ENCODE assay signal across 9 mouse cellular contexts in genomic region chr1:105980849-105981610, GRCm38 (mm10). TPM values are rescaled to one million over a fixed set of nuclear protein-coding genes. Genes with fewer than 3 reads are reported as not detected.
DNase-seq lines count a peak whose midpoint lies in the region; ATAC-seq and TF ChIP-seq lines count a peak whose summit lies in the region.
"Had no signal": no experiment of that assay in that cellular context is flagged by ENCODE, and none has a peak within 500 bp of the region (broad histone marks: within the 10 kb centered on the region; RNA-seq: fewer than 3 reads in every experiment).

No protein-coding gene starts in this region.

- no peaks in the 10 kb centered on the region for H3K27me3 ChIP-seq in intestine, embryonic 14.5 days (replicated peaks; ENCODE audit: control insufficient read depth, insufficient read depth, low read length)
- H3K27me3 ChIP-seq in intestine, embryonic 16.5 days (replicated peaks; ENCODE audit: control insufficient read depth, insufficient read depth, low read length), result no peaks in the 10 kb centered on the region
- no peaks in the 10 kb centered on the region for H3K27me3 ChIP-seq in C2C12 (ENCODE audit: control insufficient read depth, insufficient read depth, insufficient read length)
- H3K27me3 ChIP-seq in liver, embryonic 16.5 days (ENCODE audit: control insufficient read depth, insufficient read depth, low read depth, low read length), result no peaks in the 10 kb centered on the region
- no peaks in the 10 kb centered on the region for H3K27me3 ChIP-seq in cerebellum, adult 2 months (ENCODE audit: control insufficient read depth, insufficient read depth, low read length)
- H3K27me3 ChIP-seq: hindbrain, embryonic 12.5 days had no signal

- H3K79me2 ChIP-seq in C2C12 (ENCODE audit: control insufficient read depth, insufficient read depth), result no peaks in the 10 kb centered on the region

- no peak for DNase-seq in intestine, embryonic 14.5 days (ENCODE audit: low spot score)
- DNase-seq in layer of hippocampus, adult 11-12 months (ENCODE audit: low spot score), result no peak
- no peak for DNase-seq in cerebellum, adult 2 months
- DNase-seq in cerebellum, postnatal 14 days, result no peak

- H3K4me1 ChIP-seq in intestine, embryonic 14.5 days (replicated peaks; ENCODE audit: control insufficient read depth, insufficient read depth, low read length), result no peaks in the 10 kb centered on the region
- H3K4me1 ChIP-seq in intestine, embryonic 16.5 days (ENCODE audit: control insufficient read depth, insufficient read depth, low read length), result no peaks in the 10 kb centered on the region
- H3K4me1 ChIP-seq in bone marrow, adult 2 months (ENCODE audit: control insufficient read depth, insufficient read depth, low read length), result peaks cover 3% of the 10 kb centered on the region; the same call in 1 of the 2 replicates
- peaks cover 2% of the 10 kb centered on the region; the same call in 1 of the 2 replicates for H3K4me1 ChIP-seq in liver, embryonic 16.5 days (ENCODE audit: control insufficient read depth, low read depth, low read length)
- no peaks in the 10 kb centered on the region for H3K4me1 ChIP-seq in cerebellum, adult 2 months (ENCODE audit: control insufficient read depth, insufficient read depth, low read length)
- H3K4me1 ChIP-seq: hindbrain, embryonic 12.5 days had no signal

- H3K27ac ChIP-seq in intestine, embryonic 14.5 days (ENCODE audit: low read depth), result 0 out of 2 replicates have a peak overlapping the region, but pooled peaks have one; percentile 12
- no peak overlapping the region; the same call in 1 of the 2 replicates for H3K27ac ChIP-seq in intestine, embryonic 16.5 days (ENCODE audit: low read length)
- peak overlapping the region; percentile 84 for H3K27ac ChIP-seq in bone marrow, adult 2 months (ENCODE audit: control insufficient read depth, insufficient read depth, low read depth, low read length, poor library complexity)
- H3K27ac ChIP-seq in liver, embryonic 16.5 days (ENCODE audit: low read length), result peak overlapping the region; percentile 73
- no peak overlapping the region for H3K27ac ChIP-seq in cerebellum, adult 2 months (ENCODE audit: insufficient read depth, low read length)
- H3K27ac ChIP-seq: hindbrain, embryonic 12.5 days had no signal

- ATAC-seq in intestine, embryonic 14.5 days (replicated peaks; ENCODE audit: low FRiP score, low TSS enrichment, low read depth), result no peak
- no peak for ATAC-seq in intestine, embryonic 16.5 days
- ATAC-seq in liver, embryonic 16.5 days (ENCODE audit: low read depth), result peak; percentile 16; the same call in 1 of the 2 replicates

- no peak for TF ChIP-seq CTCF in C2C12 (IDR thresholded peaks at IDR 0.05; ENCODE audit: control insufficient read depth, insufficient read depth, insufficient read length)
- no peak for TF ChIP-seq CTCF in bone marrow, adult 2 months (IDR thresholded peaks at IDR 0.05; ENCODE audit: control insufficient read depth, insufficient read depth, low read length)
- no peak for TF ChIP-seq CTCF in cerebellum, adult 2 months (IDR thresholded peaks at IDR 0.05; ENCODE audit: borderline replicate concordance, insufficient read depth, low read depth, low read length)

- H3K36me3 ChIP-seq in intestine, embryonic 14.5 days (ENCODE audit: control insufficient read depth, insufficient read depth, low read length), result no peaks in the 10 kb centered on the region
- no peaks in the 10 kb centered on the region for H3K36me3 ChIP-seq in intestine, embryonic 16.5 days (ENCODE audit: control insufficient read depth, insufficient read depth, low read length)
- H3K36me3 ChIP-seq in C2C12 (ENCODE audit: control insufficient read depth, insufficient read depth), result no peaks in the 10 kb centered on the region
- H3K36me3 ChIP-seq in liver, embryonic 16.5 days (ENCODE audit: control insufficient read depth, insufficient read depth), result peaks cover 2% of the 10 kb centered on the region; the same call in 1 of the 2 replicates
- H3K36me3 ChIP-seq: hindbrain, embryonic 12.5 days had no signal

- WGBS in intestine, embryonic 14.5 days, result 53% methylated on average over 6 of the region's 6 CpGs
- 61% methylated on average over 6 of the region's 6 CpGs for WGBS in intestine, embryonic 16.5 days
- WGBS in bone marrow, adult 2 months, result 6% methylated on average over 6 of the region's 6 CpGs
- WGBS in liver, embryonic 16.5 days (ENCODE audit: insufficient replicate concordance), result 18% methylated on average over 6 of the region's 6 CpGs
- 79% methylated on average over 6 of the region's 6 CpGs for WGBS in cerebellum, adult 2 months

- H3K4me2 ChIP-seq in intestine, embryonic 14.5 days (ENCODE audit: low read length), result no peak overlapping the region
- no peak overlapping the region for H3K4me2 ChIP-seq in intestine, embryonic 16.5 days (ENCODE audit: low read depth, low read length)
- peak overlapping the region; percentile 23; the same call in 1 of the 2 replicates for H3K4me2 ChIP-seq in liver, embryonic 16.5 days (ENCODE audit: low read depth, low read length)
- H3K4me2 ChIP-seq: hindbrain, embryonic 12.5 days had no signal

- H3K4me3 ChIP-seq in intestine, embryonic 14.5 days (ENCODE audit: low read depth, low read length), result no peak overlapping the region
- H3K4me3 ChIP-seq in intestine, embryonic 16.5 days (ENCODE audit: low read length), result no peak overlapping the region
- H3K4me3 ChIP-seq in C2C12 (ENCODE audit: insufficient read depth, poor library complexity, severe bottlenecking), result no peak overlapping the region
- H3K4me3 ChIP-seq in bone marrow, adult 2 months (replicated peaks; ENCODE audit: control insufficient read depth, low read depth, low read length), result peak overlapping the region; percentile 13
- H3K4me3 ChIP-seq in liver, embryonic 16.5 days (ENCODE audit: low read depth, low read length), result no peak overlapping the region
- no peak overlapping the region for H3K4me3 ChIP-seq in cerebellum, adult 2 months (replicated peaks; ENCODE audit: insufficient read depth, low read depth, low read length)
- H3K4me3 ChIP-seq: hindbrain, embryonic 12.5 days had no signal

- peaks cover 2% of the 10 kb centered on the region for H3K79me3 ChIP-seq in C2C12 (ENCODE audit: low read depth)

- H3K9ac ChIP-seq in intestine, embryonic 14.5 days (ENCODE audit: low read length), result no peak overlapping the region
- H3K9ac ChIP-seq in intestine, embryonic 16.5 days (ENCODE audit: low read depth, low read length), result no peak overlapping the region
- H3K9ac ChIP-seq in liver, embryonic 16.5 days (ENCODE audit: low read depth, low read length), result no peak overlapping the region
- H3K9ac ChIP-seq: hindbrain, embryonic 12.5 days had no signal

- H3ac ChIP-seq in C2C12 (ENCODE audit: control insufficient read depth, insufficient read length, low read depth), result no peak overlapping the region

- TF ChIP-seq POLR2A in bone marrow, adult 2 months (IDR thresholded peaks at IDR 0.05; ENCODE audit: borderline replicate concordance, control insufficient read depth, low read depth, low read length), result no peak
- TF ChIP-seq POLR2A in cerebellum, adult 2 months (IDR thresholded peaks at IDR 0.05; ENCODE audit: borderline replicate concordance, insufficient read depth, low read length), result no peak

- no peaks in the 10 kb centered on the region for H3K9me3 ChIP-seq in intestine, embryonic 14.5 days (ENCODE audit: control insufficient read depth, low read length)
- no peaks in the 10 kb centered on the region for H3K9me3 ChIP-seq in intestine, embryonic 16.5 days (ENCODE audit: control insufficient read depth, low read length)
- no peaks in the 10 kb centered on the region for H3K9me3 ChIP-seq in liver, embryonic 16.5 days (replicated peaks; ENCODE audit: control insufficient read depth, low read length)
- H3K9me3 ChIP-seq: hindbrain, embryonic 12.5 days had no signal

TF ChIP-seq in C2C12, 6 proteins besides CTCF, POLR2A, EP300 and RAD21:
- peak; percentile 15 for TF ChIP-seq USF1 (IDR thresholded peaks at IDR 0.05; ENCODE audit: low read depth)
- TF ChIP-seq CEBPB (IDR thresholded peaks at IDR 0.05; ENCODE audit: low read depth), result no peak

RNA-seq across cellular contexts. Expression of gene Zcchc2, which starts 9.2 kb away (rescaled TPM):
- polyA plus RNA-seq in intestine, embryonic 14.5 days (2014; fragmentation: Nextera tagmentation; extraction: Ambion mirVana), result 3.5 and 4.0 TPM in 2 replicates
- polyA plus RNA-seq in intestine, embryonic 16.5 days (2015; fragmentation: Nextera tagmentation; extraction: Ambion mirVana), result 1.8 and 2.0 TPM in 2 replicates
- 5.9 TPM for polyA plus RNA-seq in C2C12 (2012; fragmentation: generic; extraction: Trizol)
- polyA plus RNA-seq in bone marrow, adult 2 months (2011; ENCODE audit: insufficient read depth, insufficient read length, low replicate concordance, missing spikeins), result 4.3 and 8.1 TPM in 2 replicates
- 1.3 TPM in 2 replicates for polyA plus RNA-seq in liver, embryonic 16.5 days (2015; fragmentation: Nextera tagmentation; extraction: Ambion mirVana)
- 19.7 and 19.8 TPM in 2 replicates for polyA plus RNA-seq in cerebellum, adult 2 months (2012; rRNA removed)

Comparison
In these comparisons a context has a peak if more than half of its experiments do, and no peak if none do; other contexts are left out.
1. H3K27ac ChIP-seq: peak in intestine, embryonic 14.5 days (single experiment), bone marrow, adult 2 months (single experiment) and liver, embryonic 16.5 days (single experiment); none in intestine, embryonic 16.5 days (single experiment) and cerebellum, adult 2 months (single experiment).